Mouse (Mus musculus): ENCODE results near the gene Sat2. TPM values are rescaled to one million over a fixed set of nuclear protein-coding genes. Genes with fewer than 3 reads are reported as not detected.
A peak's percentile ranks its signal among the peaks of the same experiment; 100 is the strongest.

Sat2 gene
- polyA plus RNA-seq, 1 experiment from 2014 or later = 26.2 TPM

DNA sequence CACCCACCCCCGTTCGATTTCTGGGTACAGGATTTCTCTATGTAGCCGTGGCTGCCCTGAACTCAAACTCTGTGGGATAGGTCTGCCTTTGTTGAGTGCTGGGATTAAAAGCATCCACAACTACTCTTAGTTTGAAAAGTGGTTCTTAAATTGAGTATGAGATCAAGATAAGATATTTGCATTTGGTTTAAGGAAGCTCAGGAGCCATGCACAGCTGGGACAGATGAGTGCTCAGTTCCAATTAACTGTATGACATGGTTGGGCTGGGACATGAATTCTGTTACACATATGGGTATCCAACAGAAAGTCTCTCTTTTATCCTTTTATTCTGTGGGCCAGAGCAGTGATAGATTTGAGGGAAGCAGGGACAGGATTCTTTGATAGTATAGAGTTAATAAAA, 13.6 kb downstream of the Sat2 start:
- Histone ChIP-seq H3K27ac (ENCODE audit: low read depth, low read length) (no peak overlapping the region), H3K9me3 (ENCODE audit: control insufficient read depth, low read length) (no peaks in the 10 kb centered on the region)
- WGBS = 86% methylated on average over 3 of the region's 3 CpGs

DNA sequence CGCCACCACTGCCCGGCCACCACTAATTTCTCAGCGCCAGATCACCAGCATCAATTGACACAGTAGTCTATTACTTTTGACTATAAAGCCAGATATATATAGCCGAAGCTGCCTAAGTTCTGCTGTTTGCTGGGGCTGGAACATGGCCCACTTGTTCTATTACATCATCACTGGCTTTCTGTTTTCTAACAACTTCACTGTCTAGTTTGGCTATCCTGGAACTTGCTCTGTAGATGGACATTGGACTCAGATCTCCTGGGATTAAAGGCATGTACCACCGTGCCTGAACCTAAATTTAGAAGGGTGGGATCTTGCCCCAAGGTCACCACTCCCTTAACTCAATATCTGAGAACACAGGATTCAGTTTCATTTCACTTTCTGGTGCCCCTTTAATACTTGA, 24.0 kb downstream of the Sat2 start:
- Histone ChIP-seq H3K27me3 (replicated peaks; ENCODE audit: control insufficient read depth, insufficient read depth, low read length) (no peaks in the 10 kb centered on the region), H3K36me3 (ENCODE audit: control insufficient read depth, insufficient read depth, low read length) (peaks cover 54% of the 10 kb centered on the region), H3K4me1 (ENCODE audit: control insufficient read depth, insufficient read depth, low read depth, low read length) (no peaks in the 10 kb centered on the region), H3K9me3 (ENCODE audit: control insufficient read depth, low read length) (no peaks in the 10 kb centered on the region), H3K4me3 (ENCODE audit: low read length) (no peak overlapping the region), H3K4me2 (ENCODE audit: low read length) (no peak overlapping the region), H3K27ac (ENCODE audit: low read depth, low read length) (no peak overlapping the region), H3K9ac (ENCODE audit: low read depth, low read length) (no peak overlapping the region)
- 94% methylated on average over 5 of the region's 5 CpGs for WGBS
- ATAC-seq = no peak

More for the DNA sequence above, 13.6 kb downstream of the Sat2 start:
- Histone ChIP-seq H3K9ac (ENCODE audit: low read depth, low read length) (no peak overlapping the region), H3K4me3 (ENCODE audit: low read length) (no peak overlapping the region; the same call in 1 of the 2 replicates), H3K4me2 (ENCODE audit: low read length) (peak overlapping the region; percentile 12), H3K4me1 (ENCODE audit: control insufficient read depth, insufficient read depth, low read depth, low read length) (peaks cover 25% of the 10 kb centered on the region), H3K27me3 (replicated peaks; ENCODE audit: control insufficient read depth, insufficient read depth, low read length) (no peaks in the 10 kb centered on the region), H3K36me3 (ENCODE audit: control insufficient read depth, insufficient read depth, low read length) (peaks cover 5% of the 10 kb centered on the region)
- no peak for ATAC-seq

DNA sequence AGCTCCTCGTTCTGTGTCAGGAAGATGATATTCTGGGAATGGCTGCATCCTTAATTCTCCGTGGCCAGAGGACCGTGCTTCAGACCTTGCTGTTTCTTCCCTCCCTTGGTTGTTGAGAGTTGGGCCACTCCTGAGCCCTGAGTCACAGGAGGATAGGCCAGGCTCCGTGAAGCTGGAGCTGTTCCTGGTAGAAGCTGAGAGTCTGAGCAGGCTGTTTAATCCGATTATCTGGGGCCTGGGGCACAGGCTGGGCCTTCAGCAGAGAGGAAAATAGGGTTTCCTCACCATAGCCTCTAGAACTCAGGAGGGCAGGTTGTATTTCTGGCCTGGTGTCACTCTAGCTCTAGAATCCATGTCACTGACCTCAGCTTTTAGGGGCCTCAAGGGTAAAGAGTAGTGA, 31.6 kb downstream of the Sat2 start:
- H3K27ac ChIP-seq (ENCODE audit: low read depth, low read length) = no peak overlapping the region
- H3K4me2 ChIP-seq (ENCODE audit: low read length) = no peak overlapping the region
- no peak for ATAC-seq
- no peak overlapping the region for H3K9ac ChIP-seq (ENCODE audit: low read depth, low read length)
- peaks cover 49% of the 10 kb centered on the region for H3K36me3 ChIP-seq (ENCODE audit: control insufficient read depth, insufficient read depth, low read length)
- H3K9me3 ChIP-seq (ENCODE audit: control insufficient read depth, low read length) = no peaks in the 10 kb centered on the region
- no peak overlapping the region for H3K4me3 ChIP-seq (ENCODE audit: low read length)
- no peaks in the 10 kb centered on the region for H3K27me3 ChIP-seq (replicated peaks; ENCODE audit: control insufficient read depth, insufficient read depth, low read length)
- 73% methylated on average over 5 of the region's 5 CpGs for WGBS
- H3K4me1 ChIP-seq (ENCODE audit: control insufficient read depth, insufficient read depth, low read depth, low read length) = peaks cover 4% of the 10 kb centered on the region

DNA sequence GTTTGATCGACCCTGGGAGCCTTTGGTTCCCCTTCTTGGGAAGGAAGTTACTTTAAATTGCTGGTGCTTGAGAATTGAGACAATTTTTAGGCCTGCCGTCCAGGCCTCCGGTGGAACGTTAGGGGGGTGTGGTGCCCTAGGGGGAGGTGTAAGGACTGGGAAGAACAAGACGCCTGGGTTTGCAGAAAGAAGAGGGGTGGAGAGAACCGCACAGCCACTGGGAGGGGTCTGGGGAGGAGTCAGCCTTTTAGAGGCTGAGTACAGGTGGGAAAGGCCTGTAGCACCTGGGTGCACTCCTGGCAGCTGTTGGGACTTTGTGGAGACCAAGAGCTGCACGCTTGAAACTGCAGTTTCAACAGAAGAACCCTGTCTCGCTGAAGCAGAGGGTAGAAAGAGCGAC, 32.9 kb downstream of the Sat2 start:
- no peak overlapping the region for H3K27ac ChIP-seq (ENCODE audit: low read depth, low read length)
- ATAC-seq = no peak
- H3K9ac ChIP-seq (ENCODE audit: low read depth, low read length) = no peak overlapping the region
- H3K9me3 ChIP-seq (ENCODE audit: control insufficient read depth, low read length) = no peaks in the 10 kb centered on the region
- H3K4me1 ChIP-seq (ENCODE audit: control insufficient read depth, insufficient read depth, low read depth, low read length) = peaks cover 4% of the 10 kb centered on the region
- H3K4me2 ChIP-seq (ENCODE audit: low read length) = no peak overlapping the region
- no peak overlapping the region for H3K4me3 ChIP-seq (ENCODE audit: low read length)
- H3K27me3 ChIP-seq (replicated peaks; ENCODE audit: control insufficient read depth, insufficient read depth, low read length) = no peaks in the 10 kb centered on the region
- H3K36me3 ChIP-seq (ENCODE audit: control insufficient read depth, insufficient read depth, low read length) = peaks cover 47% of the 10 kb centered on the region
- WGBS = 51% methylated on average over 9 of the region's 9 CpGs

DNA sequence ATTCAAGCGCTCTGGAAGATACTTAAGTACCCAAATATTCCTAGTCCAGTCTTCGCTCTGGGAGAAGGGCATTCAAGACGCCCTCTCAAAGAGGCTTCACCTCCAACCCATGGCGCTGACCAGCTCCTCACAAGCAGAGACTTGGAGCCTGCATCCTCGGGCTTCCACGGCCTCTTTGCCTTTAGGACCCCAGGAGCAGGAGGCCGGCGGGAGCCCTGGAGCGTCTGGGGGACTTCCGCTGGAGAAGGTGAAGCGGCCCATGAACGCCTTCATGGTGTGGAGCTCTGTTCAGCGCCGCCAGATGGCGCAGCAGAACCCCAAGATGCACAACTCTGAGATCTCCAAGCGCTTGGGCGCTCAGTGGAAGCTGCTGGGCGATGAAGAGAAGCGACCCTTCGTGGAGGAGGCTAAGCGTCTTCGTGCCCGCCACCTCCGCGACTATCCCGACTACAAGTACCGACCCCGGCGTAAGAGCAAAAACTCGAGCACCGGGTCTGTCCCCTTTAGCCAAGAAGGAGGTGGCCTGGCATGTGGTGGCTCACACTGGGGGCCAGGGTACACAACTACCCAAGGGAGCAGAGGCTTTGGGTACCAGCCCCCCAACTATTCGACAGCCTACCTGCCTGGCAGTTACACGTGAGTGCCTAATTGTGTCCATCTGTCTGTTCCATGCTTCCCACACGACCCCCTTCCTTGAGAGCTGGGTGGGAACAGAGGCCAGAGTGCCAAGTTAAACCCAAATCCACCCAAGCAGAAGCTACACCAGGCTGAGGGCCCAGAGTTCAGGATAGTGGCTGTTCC, 33.6 kb downstream of the Sat2 start, which contains the start of gene Sox15:
TSS of gene Sox15 (plus strand) at position 51 of the 801 bp plus-strand sequence.
- peak within 1 kb of the TSS; percentile 48; the same call in 1 of the 2 replicates for H3K9ac ChIP-seq (ENCODE audit: low read depth, low read length)
- peaks cover 4% of the 10 kb centered on the region for H3K4me1 ChIP-seq (ENCODE audit: control insufficient read depth, insufficient read depth, low read depth, low read length)
- 24% methylated on average over 34 of the region's 34 CpGs for whole genome bisulfite sequencing
- H3K4me2 ChIP-seq (ENCODE audit: low read length) = peak within 1 kb of the TSS; percentile 27; the same call in 1 of the 2 replicates
- H3K4me3 ChIP-seq (ENCODE audit: low read length) = no peak within 1 kb of the TSS; the same call in 1 of the 2 replicates
- ATAC-seq = peak; percentile 66; the same call in 1 of the 2 replicates
- H3K36me3 ChIP-seq (ENCODE audit: control insufficient read depth, insufficient read depth, low read length) = peaks cover 44% of the 10 kb centered on the region
- H3K27me3 ChIP-seq (replicated peaks; ENCODE audit: control insufficient read depth, insufficient read depth, low read length) = no peaks in the 10 kb centered on the region
- no peaks in the 10 kb centered on the region for H3K9me3 ChIP-seq (ENCODE audit: control insufficient read depth, low read length)
- H3K27ac ChIP-seq (ENCODE audit: low read depth, low read length) = peak within 1 kb of the TSS; percentile 37

DNA sequence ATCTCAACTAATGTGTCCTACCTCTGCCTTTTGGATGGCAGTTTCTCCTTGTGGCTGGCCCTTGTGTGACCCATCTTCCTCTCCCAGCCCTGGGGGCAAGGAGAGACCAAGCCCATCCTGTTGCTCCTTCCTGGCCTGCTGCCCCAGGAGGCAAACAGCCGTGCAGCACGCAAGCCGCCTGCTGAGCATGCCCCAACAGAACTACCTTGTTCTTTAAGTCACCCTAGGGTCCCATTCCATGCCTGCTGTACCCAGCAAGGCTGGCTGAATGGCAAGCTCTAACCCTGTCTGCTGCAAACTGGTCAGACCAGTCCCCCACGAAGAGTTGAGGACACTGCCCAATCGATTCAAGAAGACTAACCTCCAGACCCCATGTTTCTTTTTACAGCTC, 34.2 kb downstream of the Sat2 start:
- ATAC-seq = no peak
- Histone ChIP-seq H3K27ac (ENCODE audit: low read depth, low read length) (no peak overlapping the region), H3K4me2 (ENCODE audit: low read length) (no peak overlapping the region), H3K9ac (ENCODE audit: low read depth, low read length) (no peak overlapping the region), H3K4me1 (ENCODE audit: control insufficient read depth, insufficient read depth, low read depth, low read length) (peaks cover 4% of the 10 kb centered on the region), H3K36me3 (ENCODE audit: control insufficient read depth, insufficient read depth, low read length) (peaks cover 38% of the 10 kb centered on the region), H3K27me3 (replicated peaks; ENCODE audit: control insufficient read depth, insufficient read depth, low read length) (no peaks in the 10 kb centered on the region), H3K9me3 (ENCODE audit: control insufficient read depth, low read length) (no peaks in the 10 kb centered on the region), H3K4me3 (ENCODE audit: low read length) (no peak overlapping the region)
- WGBS = 79% methylated on average over 5 of the region's 5 CpGs

DNA sequence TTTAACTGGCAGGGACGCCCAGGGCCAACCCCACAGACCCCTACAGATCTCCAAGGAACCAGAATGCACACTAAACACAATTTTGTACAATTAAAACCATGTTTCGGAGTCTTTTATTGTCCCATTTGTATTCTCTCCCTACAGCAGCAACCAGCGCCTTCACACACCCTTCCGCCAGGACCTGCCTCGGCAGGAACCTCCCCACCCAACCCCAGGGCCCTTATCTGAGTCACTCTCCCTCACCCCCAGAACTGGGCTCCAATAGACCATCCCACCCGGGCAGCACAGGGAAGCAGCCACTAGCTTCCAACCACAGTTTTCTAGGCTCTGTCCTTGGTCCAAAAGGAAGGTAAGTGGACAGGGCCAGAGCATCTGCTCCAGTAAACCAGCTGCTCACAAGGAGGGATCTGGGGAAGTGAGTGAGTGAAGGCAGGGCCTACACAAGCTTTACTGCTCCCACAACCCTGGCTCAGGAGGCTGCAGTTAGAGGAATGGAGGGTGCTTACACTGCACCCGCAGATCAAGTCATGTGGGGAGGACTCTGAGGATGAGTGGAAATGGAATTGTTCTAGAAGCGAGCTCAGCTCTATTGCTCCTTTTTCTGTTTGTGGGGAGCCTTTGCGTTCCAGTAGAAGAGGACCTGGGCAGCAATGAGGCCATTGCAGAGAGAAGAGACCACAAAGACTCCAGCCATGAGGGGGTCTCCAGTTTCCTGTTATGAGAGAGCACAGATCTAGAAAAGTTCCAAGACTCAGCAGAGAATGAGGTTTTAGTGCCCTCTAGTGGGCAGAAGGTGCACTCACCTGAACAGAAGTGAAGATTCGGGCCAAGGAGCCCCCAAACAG, 35.0 kb downstream of the Sat2 start:
- Histone ChIP-seq H3K9me3 (ENCODE audit: control insufficient read depth, low read length) (no peaks in the 10 kb centered on the region), H3K27ac (ENCODE audit: low read depth, low read length) (no peak overlapping the region), H3K36me3 (ENCODE audit: control insufficient read depth, insufficient read depth, low read length) (peaks cover 31% of the 10 kb centered on the region), H3K4me2 (ENCODE audit: low read length) (no peak overlapping the region), H3K9ac (ENCODE audit: low read depth, low read length) (0 out of 2 replicates have a peak overlapping the region, but pooled peaks have one; percentile 6), H3K4me1 (ENCODE audit: control insufficient read depth, insufficient read depth, low read depth, low read length) (peaks cover 10% of the 10 kb centered on the region), H3K4me3 (ENCODE audit: low read length) (no peak overlapping the region), H3K27me3 (replicated peaks; ENCODE audit: control insufficient read depth, insufficient read depth, low read length) (no peaks in the 10 kb centered on the region)
- ATAC-seq = no peak
- 82% methylated on average over 10 of the region's 10 CpGs for WGBS

DNA sequence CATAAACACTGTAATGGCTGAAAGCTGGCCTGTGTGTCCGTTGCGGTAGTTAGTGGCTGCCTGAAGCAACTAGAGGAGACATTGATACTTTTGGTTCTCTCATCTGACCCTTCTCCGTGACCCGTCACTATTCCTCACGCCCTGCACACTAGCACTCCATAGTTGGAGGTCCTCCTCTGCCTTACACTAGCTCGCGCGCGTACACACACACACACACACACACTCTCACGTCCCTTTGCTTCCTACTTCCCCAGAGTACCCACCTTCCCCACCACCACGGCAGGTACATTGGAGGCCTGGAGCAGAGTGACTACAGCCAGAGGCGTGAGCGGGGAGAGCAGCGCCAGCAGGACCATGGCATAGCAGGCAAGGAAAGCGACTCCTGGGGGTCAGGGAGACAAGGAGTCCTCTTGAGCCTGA, 35.6 kb downstream of the Sat2 start:
- WGBS = 88% methylated on average over 15 of the region's 15 CpGs
- H3K4me2 ChIP-seq (ENCODE audit: low read length) = no peak overlapping the region
- H3K4me3 ChIP-seq (ENCODE audit: low read length) = no peak overlapping the region
- H3K36me3 ChIP-seq (ENCODE audit: control insufficient read depth, insufficient read depth, low read length) = peaks cover 25% of the 10 kb centered on the region
- H3K27me3 ChIP-seq (replicated peaks; ENCODE audit: control insufficient read depth, insufficient read depth, low read length) = no peaks in the 10 kb centered on the region
- no peak overlapping the region for H3K27ac ChIP-seq (ENCODE audit: low read depth, low read length)
- H3K4me1 ChIP-seq (ENCODE audit: control insufficient read depth, insufficient read depth, low read depth, low read length) = peaks cover 10% of the 10 kb centered on the region
- no peak for ATAC-seq
- no peak overlapping the region for H3K9ac ChIP-seq (ENCODE audit: low read depth, low read length)
- no peaks in the 10 kb centered on the region for H3K9me3 ChIP-seq (ENCODE audit: control insufficient read depth, low read length)

Measured in hindbrain, embryonic 16.5 days (tissue).